Mouse (Mus musculus) spleen, postnatal 10 days (tissue): ENCODE measurements around the gene Mapk12.
A peak's percentile ranks its signal among the peaks of the same experiment; 100 is the strongest.

Experiments used
- DNase-seq, 2 experiments: peaks; one replicate each; pipeline ENCODE4 v3.0.0; 2021 to 2022; ENCODE audit warnings: low spot score in 2 of 2

The Mapk12 gene

DNA sequence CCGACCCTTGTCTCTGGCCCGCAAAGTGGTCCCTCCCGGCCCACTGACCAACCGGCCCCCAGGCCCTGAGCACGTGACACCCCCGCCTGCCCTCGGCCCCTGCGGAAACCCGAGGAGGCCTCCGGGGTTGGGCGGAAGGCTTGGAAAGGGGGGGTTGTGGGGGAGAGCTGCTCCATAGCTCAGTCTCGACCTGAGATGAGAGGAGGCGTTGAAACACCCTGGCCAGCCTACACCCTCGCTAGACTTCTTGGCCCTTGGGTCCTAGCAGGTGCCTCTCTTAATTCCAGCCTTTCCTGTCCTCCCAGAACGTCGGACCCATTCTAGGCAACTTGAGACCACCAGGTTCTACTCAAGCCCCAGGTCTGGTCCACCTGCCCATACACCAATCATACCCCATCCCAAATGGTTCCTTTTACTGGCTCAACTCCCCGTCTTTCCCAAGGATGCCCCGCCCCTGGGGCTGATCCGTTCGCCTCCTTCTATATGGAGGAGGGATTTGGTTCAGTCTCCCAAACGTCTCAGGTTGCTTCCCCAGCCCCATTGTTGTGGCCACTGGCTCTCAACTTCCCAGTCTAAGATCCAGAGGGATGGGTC, at the start of gene Mapk12:
TSS of gene Mapk12 (minus strand) at position 45 of the 594 bp plus-strand sequence.
- DNase-seq, result no peak

DNA sequence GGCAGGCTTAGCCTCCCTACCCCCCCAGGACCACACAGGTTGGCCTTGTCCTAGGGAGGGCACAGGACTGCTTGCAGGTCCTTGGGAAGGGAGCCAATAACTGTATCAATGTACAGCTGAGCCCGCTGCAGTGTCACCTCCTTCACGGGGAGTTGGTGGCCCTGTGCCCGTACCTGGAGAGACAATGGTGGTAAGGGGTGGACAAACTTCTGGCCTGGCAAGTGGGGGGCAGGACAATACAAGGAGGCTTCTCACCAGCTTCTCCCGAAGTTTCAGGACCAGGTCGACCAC, 44.4 kb upstream of the Mapk12 start:
- no peak for DNase-seq

DNA sequence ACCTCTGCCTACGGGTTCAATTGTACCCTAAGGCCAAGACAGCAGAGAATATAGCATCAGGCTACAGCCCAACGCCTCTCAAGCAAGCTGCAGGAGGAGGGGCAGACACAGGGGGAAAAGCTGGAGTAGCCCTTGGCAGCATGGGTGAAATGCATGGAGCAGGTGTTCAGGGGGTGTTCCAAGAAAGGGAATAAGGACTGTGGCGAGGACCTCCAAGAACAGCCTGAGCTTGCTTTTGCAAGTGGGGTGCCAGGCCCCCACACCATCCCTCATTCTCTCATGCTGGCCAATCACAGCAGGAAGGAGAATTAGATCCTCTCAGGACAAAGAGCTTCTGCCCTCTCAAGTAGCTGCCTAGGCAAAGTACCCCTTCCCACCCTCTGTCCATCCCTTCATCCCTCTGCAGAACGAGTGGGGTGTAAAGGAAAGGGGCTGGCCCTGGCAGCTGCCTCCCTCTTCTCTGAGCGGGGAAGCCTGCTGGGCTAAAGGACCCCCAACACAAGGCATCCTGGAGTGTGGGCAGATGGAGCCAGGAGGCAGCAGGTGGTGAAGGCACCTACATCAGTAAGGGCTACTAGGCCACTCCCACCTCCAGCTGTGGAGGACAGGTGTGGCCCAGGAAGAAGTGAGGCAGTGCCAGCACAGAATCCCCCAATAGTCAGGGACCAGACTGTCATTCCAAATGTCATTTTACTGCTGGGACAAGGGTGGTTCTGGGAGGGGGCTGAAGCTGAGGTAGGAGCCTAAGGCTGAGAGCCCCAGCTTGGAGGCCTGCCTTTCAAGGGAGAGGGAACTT, 43.8 kb upstream of the Mapk12 start:
- no peak for DNase-seq

DNA sequence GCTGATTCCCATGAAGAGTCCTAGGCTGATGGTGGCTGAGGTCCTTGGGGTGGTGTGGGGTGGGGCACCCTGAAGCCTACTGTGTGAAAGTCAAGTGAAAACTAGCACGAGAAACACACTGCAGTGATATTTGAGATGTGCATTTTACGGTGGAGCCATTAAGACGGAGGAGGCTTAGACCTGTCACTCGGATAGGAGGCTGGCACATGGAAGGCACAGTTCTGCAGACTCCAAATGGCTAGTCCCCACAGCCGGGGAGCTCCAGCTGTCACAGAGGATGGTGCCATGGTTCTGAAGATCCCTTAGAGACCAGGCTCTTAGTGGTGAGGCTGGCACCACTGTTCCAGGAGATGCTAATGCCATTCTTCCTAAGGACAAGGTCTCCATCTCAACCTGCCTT, 42.3 kb upstream of the Mapk12 start:
- DNase-seq, result no peak

DNA sequence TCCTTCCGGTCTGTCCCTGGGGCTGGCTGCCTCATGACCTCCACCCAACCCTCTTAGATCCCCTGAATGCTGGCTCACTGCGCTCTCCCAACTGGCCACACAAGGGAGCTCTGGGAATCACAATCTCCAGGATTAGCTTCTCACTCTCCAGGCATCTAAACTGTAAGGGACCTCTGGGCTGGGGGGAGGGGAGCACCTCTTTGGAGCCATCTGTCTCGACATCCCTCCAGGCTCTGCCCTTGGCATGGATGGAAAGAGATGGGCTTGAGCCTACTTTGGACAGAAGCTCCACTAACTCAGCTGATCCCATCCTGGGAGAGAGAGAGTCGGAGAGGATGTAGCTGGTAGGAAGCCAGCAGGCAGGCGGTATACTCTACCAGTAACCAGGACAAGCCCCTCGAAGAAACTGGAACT, 41.8 kb upstream of the Mapk12 start:
- DNase-seq, result peak in 1 of 2 experiments; percentile 17

DNA sequence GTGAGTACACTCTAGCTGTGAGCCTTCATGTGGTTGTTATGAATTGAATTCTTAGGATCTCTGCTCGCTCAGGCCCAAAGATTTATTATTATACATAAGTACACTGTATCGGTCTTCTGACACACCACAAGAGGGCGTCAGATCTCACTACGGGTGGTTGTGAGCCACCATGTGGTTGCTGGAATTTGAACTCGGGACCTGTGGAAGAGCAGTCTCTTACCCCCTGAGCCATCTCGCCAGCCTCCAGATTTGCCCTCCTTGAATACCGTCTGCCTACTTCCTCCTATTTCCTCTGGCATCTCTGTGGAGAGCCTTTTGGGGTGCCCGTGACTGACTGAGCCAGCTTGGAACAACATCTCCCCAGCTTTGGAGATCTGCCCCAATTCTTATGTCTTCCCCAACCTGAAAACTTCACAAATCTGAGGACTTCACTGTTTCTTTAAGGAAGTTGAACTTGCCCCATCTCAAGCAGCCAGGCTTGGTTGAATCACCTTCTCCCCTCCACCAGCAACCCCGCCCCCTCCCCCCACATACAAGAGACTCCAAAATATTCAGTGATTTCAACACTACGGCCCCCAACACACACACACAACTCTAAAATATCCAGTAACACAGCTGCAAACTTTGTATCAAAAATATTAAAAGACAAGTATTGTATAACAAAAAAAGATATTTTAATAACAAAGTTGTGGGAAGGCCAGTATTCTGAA, 41.2 kb upstream of the Mapk12 start:
- DNase-seq, result no peak

DNA sequence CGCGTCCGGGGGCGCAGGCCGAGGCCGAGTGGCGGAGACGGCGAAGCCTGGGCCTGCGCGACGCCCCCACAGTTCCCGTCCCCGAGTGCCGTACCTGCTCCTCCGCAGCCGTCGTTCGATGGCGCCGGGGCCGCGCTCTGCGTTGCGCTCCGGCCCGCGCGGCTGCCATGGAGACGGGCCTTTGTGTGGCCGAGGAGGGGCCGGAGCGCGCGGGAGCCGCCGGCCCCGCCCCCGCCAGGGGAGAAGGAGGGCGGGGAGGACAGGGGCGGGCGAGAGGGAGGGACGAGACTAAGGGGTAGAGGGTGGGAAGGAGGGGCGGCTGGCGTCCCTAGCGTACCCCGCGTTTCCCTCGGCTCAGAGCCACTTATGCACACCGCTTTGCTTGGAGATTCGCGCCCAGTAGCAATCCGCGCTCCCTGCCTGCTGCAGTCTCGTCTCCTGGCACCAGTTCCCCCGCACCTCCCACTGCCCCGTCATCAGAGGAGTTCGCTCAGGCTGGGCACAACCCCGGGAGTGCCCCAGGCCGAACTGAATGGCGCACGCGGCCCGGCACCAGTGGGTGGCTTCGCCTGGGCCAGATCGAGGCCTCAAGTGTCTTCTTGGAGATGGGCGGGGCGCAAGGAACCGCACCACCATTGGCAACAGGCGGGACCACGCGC, 40.2 kb upstream of the Mapk12 start, which contains the start of gene Plxnb2:
TSS of gene Plxnb2 (minus strand) at position 218 of the 659 bp plus-strand sequence.
- DNase-seq, result peak in 1 of 2 experiments; percentile 47

DNA sequence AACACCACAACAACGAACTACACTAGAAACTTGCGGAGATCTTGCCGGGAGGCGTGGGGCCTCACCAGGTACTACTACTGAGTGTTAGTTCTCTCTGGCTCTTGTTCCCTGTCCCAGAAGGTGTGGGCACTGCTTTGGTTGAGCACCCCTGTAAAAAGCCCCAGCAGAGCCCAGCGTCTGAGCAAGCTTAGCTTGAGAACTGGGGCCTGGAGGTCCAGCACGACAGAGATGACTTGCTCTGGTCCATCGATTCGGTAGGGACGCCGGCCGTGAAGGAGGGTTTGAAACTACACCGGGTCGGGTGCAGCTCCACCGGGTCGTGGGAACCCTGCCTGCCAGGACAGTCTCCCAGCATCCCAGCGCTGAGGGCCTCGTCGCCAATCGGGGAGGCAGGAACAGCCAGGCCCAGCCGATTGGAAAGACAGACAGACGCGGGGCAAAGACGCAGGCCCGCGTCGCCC, 39.6 kb upstream of the Mapk12 start:
- DNase-seq, result no peak

DNA sequence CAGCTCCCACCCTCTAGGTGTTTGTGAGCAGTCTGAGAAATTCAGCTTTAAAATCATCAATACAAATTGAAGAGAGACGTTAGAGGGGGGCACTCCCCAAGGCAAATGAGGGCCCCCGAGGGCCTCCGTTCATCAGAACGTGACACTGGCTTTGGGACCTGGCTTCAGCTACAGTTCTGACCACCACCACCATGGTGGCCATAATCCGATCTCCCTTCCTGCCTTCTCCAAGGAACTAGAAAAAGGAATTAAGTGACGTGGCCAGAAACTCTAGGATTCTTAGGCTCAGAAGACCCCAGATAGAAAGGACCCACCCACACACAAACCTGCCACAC, 39.1 kb upstream of the Mapk12 start:
- DNase-seq, result no peak

DNA sequence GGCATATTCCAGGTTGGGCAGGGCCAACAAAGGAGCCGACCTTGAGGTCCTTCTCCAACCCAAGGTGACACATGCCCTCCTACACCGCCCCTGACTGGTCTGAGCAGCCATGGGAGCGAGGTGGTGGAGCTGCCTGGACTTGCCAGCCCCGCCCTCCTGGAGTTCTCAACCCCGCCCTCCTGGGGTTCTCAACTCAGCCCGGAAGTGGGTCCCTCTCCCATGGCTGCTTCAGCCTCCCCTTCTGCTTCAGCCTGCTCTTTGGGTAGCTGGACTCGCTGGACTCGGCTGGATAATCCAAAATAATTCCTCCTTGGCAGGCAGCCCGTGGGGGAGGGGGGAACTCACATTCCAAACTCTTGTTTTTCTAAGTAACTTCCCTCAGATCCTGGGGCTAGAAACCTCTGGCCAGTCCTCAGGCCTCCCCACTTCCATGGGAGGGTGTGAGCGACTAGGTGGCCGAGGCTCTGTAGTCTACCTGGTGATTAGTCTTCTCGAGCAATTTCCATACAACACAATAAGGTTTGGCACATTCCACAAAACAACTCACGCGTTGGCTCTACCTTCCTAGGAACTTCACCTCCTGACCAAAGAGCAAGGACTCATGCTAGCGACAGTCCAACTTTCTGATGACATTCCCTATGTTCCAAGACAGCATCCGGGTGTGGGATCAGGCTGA, 38.6 kb upstream of the Mapk12 start:
- peak in 1 of 2 experiments; percentile 49 for DNase-seq

DNA sequence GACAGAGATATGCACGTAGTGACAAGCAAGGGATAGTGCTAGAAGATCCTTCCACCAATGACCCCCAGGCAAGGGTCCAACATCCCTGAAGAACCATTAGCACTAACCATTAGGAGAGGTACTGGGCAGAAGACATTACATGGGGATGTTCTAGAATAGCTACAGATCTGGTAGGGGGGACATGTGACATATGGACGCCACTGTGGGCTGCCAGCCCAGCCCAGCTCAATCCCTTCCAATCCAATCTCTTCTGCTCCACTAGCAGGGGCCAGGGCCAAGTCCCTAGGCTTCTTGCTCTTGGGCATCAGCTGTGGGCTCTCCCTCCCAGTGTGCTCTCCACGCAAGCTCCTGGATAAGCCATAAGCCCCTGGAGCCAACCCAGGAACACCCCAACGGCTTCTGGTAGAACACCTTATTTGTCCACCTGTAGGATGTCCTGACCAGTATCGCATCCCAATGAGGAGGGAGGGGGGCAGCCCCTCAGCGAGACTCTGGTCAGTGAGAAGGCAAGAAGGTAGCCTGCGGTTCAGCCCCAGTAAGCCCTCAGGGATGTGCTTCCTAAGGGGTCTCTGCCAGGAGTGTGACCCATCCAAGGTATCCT, 37.9 kb upstream of the Mapk12 start:
- no peak for DNase-seq

DNA sequence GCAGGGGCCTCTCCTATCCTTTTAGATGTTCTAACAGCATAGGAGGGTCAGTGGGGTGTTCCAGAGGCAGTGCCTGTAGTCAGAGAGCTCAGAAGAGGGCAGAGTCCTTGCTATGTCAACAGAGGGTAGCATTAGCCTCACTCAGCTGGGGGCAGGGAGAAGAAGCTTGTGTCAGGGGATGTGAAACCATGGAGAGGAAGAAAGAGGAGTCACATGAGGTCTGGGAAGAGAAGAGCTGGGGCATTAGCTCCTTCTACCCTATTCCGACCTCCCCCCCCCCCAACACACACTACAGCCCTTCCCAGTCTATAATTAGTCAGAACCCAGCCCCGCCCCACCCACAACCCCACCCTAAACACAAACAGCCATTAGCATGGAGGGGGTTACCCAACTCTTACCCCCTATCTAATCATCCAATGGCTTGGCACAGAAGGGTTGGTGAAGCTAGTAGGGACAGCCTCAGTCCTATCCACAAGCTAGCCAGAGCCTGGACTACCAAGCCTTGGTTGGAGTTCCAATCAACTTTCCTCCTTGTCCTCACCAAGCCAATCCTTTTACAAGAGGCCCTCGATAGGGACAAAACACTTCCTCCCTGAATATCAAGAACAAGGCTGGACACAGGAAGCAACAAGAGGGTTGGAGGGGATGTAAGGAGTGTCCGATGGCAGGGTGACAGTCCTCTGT, 37.2 kb upstream of the Mapk12 start:
- no peak for DNase-seq

DNA sequence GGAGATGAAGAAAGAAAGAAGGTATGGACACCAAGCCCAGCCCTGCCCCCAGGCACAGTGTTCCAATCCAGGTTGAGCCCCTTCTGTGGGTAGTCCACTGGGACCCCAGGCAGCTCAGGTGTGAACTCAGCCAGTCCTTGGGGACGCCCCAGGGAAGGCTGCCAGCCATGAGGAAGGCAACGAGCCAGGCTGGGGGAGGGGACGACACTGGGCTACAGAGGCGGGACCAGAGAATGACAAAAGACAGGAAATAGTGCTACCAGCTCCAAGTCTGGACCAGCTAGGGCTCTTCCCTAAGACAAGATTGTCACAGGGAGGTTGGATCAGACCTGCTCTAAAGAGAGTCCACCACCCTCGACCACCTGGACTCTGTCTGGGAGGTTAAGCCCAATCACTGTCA, 36.6 kb upstream of the Mapk12 start:
- peak; percentile 31 to 59 for DNase-seq

DNA sequence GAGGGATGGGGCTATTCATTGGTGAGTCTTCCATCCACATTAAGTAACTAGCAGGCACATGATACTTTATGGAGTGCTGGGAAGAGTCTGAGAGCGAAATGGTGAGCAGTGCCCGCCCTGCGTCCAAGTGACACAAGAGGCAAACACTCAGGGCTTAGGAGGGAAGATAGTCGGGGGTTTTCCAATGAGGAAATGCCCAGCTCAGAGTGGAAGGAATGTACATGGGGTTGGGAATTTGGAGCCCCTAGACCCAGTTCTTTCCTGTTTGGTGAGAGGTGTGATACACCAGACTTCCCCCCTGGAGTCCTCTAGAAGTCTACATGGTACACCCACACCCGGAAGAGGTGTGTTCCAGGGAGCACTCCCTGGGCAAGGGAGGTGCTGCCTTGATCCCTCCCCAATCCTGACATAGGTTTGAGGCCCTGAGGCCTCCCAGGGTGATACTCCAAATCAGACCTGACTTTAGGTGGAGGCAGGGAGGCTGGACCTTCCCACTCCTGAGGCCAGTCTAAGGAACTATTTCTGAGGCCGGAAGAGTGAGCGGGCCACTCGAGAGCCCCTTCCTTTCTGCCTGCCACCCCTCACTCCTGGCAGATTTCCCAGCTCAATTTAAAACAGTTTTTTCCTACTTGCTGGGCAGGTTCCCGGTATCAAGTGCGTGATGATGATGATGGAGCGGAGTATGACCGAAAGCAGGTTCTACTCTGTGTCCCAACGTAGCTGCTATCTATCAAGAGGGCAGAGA, 35.1 kb upstream of the Mapk12 start:
- DNase-seq, result no peak

DNA sequence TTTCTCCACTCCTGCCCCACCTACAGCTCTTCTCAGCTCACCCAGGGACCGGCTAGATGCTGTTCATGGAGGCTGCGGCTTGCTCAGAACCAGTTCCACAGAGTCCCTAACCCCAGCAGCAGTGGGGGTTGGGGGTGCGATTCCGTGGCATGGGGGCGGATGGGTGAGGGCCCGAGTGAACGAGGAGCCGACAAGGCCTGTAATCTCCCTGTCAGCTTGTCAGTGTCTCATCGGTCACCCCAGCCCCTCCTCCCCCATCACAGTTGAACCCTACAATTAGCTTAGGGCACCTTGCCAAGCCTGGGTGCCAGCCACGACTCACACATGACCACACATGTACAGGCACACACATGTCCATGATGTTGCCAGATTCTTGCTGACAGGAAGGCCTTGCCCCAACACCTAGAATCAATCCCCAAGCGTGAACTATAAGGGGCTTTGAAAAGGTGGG, 34.4 kb upstream of the Mapk12 start:
- no peak for DNase-seq

DNA sequence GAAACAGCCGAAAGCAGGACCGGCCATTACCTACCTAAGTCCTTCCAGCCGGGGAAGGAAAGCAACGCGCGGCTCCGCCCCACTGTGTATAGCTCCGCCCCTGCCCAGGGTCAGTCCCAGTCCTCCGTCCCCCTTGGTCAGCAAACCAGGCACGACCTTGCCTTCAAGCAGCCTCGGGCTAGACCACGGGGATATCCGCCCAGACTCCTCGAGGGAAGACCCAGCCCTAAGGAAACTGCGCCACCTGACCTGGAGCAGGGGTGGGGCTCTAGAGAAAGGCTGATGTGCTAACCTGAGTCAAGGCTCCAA, 33.4 kb upstream of the Mapk12 start:
- DNase-seq, result peak in 1 of 2 experiments; percentile 47

DNA sequence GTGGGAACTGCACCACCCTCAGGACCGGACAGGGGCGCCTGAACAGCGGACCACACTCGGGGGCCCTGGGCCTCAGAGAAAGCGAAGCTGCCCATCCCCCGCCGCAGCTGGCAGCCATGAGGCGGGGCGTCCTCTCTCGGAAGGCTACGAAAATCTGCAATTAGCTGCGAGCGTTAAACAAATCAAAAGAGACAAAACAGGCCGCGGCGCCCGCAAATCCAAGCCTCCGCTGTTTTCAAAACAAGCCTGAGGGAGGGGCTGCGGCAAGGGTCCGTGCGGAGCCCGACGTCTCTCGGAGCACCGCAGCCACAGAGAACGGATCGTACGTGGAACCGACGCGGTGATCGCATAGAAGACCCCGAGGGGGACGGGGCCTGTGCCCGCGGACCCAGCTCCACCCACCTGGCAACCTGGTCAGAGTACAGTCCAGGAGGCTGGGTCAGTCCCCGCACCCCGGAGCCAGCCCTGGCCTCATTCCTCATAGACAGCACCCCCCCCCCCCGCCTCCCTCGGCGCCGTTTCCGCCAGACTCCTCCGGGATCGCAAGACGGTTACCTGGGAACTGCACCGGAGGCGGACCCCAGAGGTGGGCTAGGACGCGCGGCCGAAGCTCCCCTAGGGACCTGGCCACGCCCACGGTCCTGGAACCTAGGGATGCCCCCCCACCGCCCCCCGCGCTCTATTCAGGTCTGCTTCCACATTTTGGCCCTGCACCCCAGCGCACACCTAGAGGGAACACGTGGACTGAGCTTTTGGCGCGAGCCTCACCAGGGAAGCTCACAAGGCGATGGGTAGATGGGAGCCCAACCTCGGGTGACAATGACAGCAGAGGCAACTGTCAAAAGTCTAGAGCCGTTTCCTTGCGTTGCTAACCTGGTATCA, 32.8 kb upstream of the Mapk12 start:
- peak in 1 of 2 experiments; percentile 61 for DNase-seq

DNA sequence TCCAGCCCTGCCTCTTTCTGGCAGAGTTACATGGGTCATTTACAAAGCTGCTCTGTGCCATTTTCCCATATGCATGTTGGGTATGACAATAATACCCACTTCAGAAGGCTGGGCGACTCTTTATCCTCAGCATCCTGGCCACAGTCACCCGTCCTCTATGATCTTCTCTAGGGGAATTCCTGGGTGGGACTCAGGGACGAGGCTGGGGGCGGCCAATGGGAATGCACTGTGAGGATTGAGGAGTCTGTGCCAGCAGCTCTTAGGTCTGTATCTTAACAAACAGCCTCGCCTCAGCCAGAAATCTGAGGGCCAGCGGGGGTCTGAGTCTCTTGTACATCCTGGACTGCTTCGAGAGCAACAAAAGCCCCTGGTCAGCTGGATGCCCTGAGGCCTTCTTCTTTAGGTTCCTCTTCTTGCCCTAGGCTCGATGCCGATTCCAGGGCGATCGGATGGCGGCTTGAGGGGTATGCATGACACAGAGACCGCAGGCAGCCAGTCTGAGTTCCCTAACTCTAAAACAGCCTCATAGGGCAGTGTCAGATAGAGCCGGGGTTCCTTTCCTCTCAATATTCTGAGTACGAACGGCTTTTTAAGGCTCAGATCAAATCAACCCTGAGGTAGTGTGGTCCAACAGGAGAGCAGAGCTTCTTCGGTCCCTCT, 31.9 kb upstream of the Mapk12 start:
- no peak for DNase-seq
